30 mouse cellular contexts compared by ENCODE assay signal in genomic region chr6:32022537-32022869, GRCm38 (mm10). TPM values are rescaled to one million over a fixed set of nuclear protein-coding genes. Genes with fewer than 3 reads are reported as not detected.
A peak's percentile ranks its signal among the peaks of the same experiment; 100 is the strongest.
DNase-seq lines count a peak whose midpoint lies in the region; ATAC-seq and TF ChIP-seq lines count a peak whose summit lies in the region.
"Had no signal": no experiment of that assay in that cellular context is flagged by ENCODE, and none has a peak within 500 bp of the region (broad histone marks: within the 10 kb centered on the region; RNA-seq: fewer than 3 reads in every experiment).

No protein-coding gene starts in this region.

- no peaks in the 10 kb centered on the region for H3K79me2 ChIP-seq in MEL (ENCODE audit: control insufficient read depth, insufficient read depth, low read length, poor library complexity)

- no peaks in the 10 kb centered on the region for H3K36me3 ChIP-seq in MEL (ENCODE audit: control insufficient read depth in 1 of 2, insufficient read depth in 2 of 2, low read length in 2 of 2)
- H3K36me3 ChIP-seq in kidney, embryonic 16.5 days (ENCODE audit: insufficient read depth, low read length): no peaks in the 10 kb centered on the region
- H3K36me3 ChIP-seq: embryonic facial prominence, embryonic 13.5 days; embryonic facial prominence, embryonic 15.5 days; forebrain, embryonic 10.5 days; forebrain, embryonic 12.5 days; G1E had no signal

- DNase-seq in MEL (ENCODE audit: low read depth, low spot score): peak; percentile 15
- DNase-seq in kidney, adult 18-20 months: no peak
- DNase-seq: adrenal gland, adult 8-10 months; adrenal gland, postnatal 14 days; adrenal gland, postnatal 36 days; B cell, adult 2 months; cerebellum, adult 11-12 months; cerebellum, adult 2 months; cerebellum, adult 9-10 months; cerebellum, postnatal 10 days; cerebellum, postnatal 25 days; embryo, embryonic 11 days had no signal

- no peaks in the 10 kb centered on the region for H3K27me3 ChIP-seq in MEL (ENCODE audit: control insufficient read depth in 1 of 2, insufficient read depth in 2 of 2, low read length in 2 of 2)
- H3K27me3 ChIP-seq in kidney, embryonic 16.5 days (ENCODE audit: insufficient read depth, low read length): no peaks in the 10 kb centered on the region
- H3K27me3 ChIP-seq: embryonic facial prominence, embryonic 13.5 days; embryonic facial prominence, embryonic 15.5 days; forebrain, embryonic 12.5 days; Patski had no signal

- peak; percentile 78; the same call in 1 of the 2 replicates for ATAC-seq in common myeloid progenitor, adult 5-6 weeks (replicated peaks; ENCODE audit: low read depth, poor library complexity, severe bottlenecking)
- 0 out of 2 replicates have a peak, but pooled peaks have one; percentile 46 for ATAC-seq in megakaryocyte progenitor cell, adult 5-6 weeks (replicated peaks; ENCODE audit: poor library complexity)
- ATAC-seq in kidney, embryonic 16.5 days (ENCODE audit: low FRiP score, low TSS enrichment): no peak
- no peak for ATAC-seq in granulocyte monocyte progenitor cell, adult 5-6 weeks (replicated peaks; ENCODE audit: poor library complexity, severe bottlenecking)
- ATAC-seq: activated CD4-positive, CD25-positive, alpha-beta regulatory T cell, adult 4 months; CD4-positive, CD25-positive, alpha-beta regulatory T cell, adult 4 months; forebrain, embryonic 14.5 days; forebrain, embryonic 16.5 days had no signal

- H3K4me3 ChIP-seq in MEL (ENCODE audit: control insufficient read depth in 1 of 2, insufficient read depth in 1 of 2, low read depth in 2 of 2, low read length in 2 of 2): no peak overlapping the region
- no peak overlapping the region for H3K4me3 ChIP-seq in kidney, embryonic 16.5 days (ENCODE audit: low read length)
- H3K4me3 ChIP-seq: embryonic facial prominence, embryonic 13.5 days; embryonic facial prominence, embryonic 15.5 days; erythroblast, embryonic 14.5 days; forebrain, embryonic 10.5 days; forebrain, embryonic 12.5 days had no signal

- no peak overlapping the region for H3K9ac ChIP-seq in MEL (ENCODE audit: control insufficient read depth, low read depth, low read length, poor library complexity, severe bottlenecking)
- H3K9ac ChIP-seq in kidney, embryonic 16.5 days (replicated peaks; ENCODE audit: low read length): no peak overlapping the region
- H3K9ac ChIP-seq: embryonic facial prominence, embryonic 13.5 days; embryonic facial prominence, embryonic 15.5 days; forebrain, embryonic 12.5 days had no signal

- WGBS in kidney, embryonic 16.5 days: 100% methylated on average over 1 of the region's 1 CpGs

- H3K9me3 ChIP-seq in MEL (replicated peaks; ENCODE audit: insufficient read depth, low read length): no peaks in the 10 kb centered on the region
- no peaks in the 10 kb centered on the region; the same call in 1 of the 2 replicates for H3K9me3 ChIP-seq in kidney, embryonic 16.5 days (ENCODE audit: low read length)
- H3K9me3 ChIP-seq: embryonic facial prominence, embryonic 15.5 days; forebrain, embryonic 10.5 days; forebrain, embryonic 12.5 days; G1E had no signal

- no peak for TF ChIP-seq POLR2A in MEL (IDR thresholded peaks at IDR 0.05; ENCODE audit: control insufficient read depth in 1 of 2, insufficient read depth in 1 of 2, low read depth in 1 of 2, low read length in 2 of 2, poor library complexity in 1 of 2)

- no peaks in the 10 kb centered on the region for H3K4me1 ChIP-seq in MEL (ENCODE audit: control insufficient read depth in 1 of 2, insufficient read depth in 2 of 2, low read length in 2 of 2)
- H3K4me1 ChIP-seq in kidney, embryonic 16.5 days (ENCODE audit: insufficient read depth, low read length): peaks cover 5% of the 10 kb centered on the region; the same call in 1 of the 2 replicates
- H3K4me1 ChIP-seq: embryonic facial prominence, embryonic 13.5 days; forebrain, embryonic 10.5 days; forebrain, embryonic 12.5 days had no signal

- no peak for TF ChIP-seq RAD21 in MEL (IDR thresholded peaks at IDR 0.05; ENCODE audit: low read depth, low read length)

- no peak overlapping the region for H3K27ac ChIP-seq in MEL (ENCODE audit: control insufficient read depth, low read depth, low read length)
- no peak overlapping the region for H3K27ac ChIP-seq in kidney, embryonic 16.5 days (ENCODE audit: low read length)
- H3K27ac ChIP-seq: embryonic facial prominence, embryonic 13.5 days; embryonic facial prominence, embryonic 15.5 days; forebrain, embryonic 10.5 days; forebrain, embryonic 12.5 days had no signal

- no peak overlapping the region for H3K4me2 ChIP-seq in kidney, embryonic 16.5 days (replicated peaks; ENCODE audit: low read depth, low read length)
- H3K4me2 ChIP-seq: embryonic facial prominence, embryonic 13.5 days; embryonic facial prominence, embryonic 15.5 days; forebrain, embryonic 12.5 days had no signal

- TF ChIP-seq CTCF in MEL (IDR thresholded peaks at IDR 0.05 in 2 of 3, conservative IDR thresholded peaks at IDR 0.05 in 1 of 3; ENCODE audit: control insufficient read depth in 1 of 3, insufficient read depth in 1 of 3, low read depth in 2 of 3, low read length in 3 of 3, poor library complexity in 1 of 3, severe bottlenecking in 1 of 3): no peak

- TF ChIP-seq EP300 in MEL (IDR thresholded peaks at IDR 0.05; ENCODE audit: low read depth in 1 of 2, low read length in 2 of 2): no peak

TF ChIP-seq in MEL, 35 proteins besides CTCF, POLR2A, EP300 and RAD21:
- TF ChIP-seq CHD2 (IDR thresholded peaks at IDR 0.05; ENCODE audit: low read length): no peak
- peak; percentile 39 for TF ChIP-seq TAL1 (IDR thresholded peaks at IDR 0.05; ENCODE audit: low read length)

RNA-seq across cellular contexts. Expression of gene 1700012A03Rik, which starts 27.5 kb away (rescaled TPM):
- total RNA-seq in MEL (2012; rRNA removed): not detected in 2 replicates
- polyA plus RNA-seq in MEL (2012; ENCODE audit: insufficient read depth in 1 of 2, insufficient read length in 2 of 2, low read depth in 1 of 2, low replicate concordance in 2 of 2, missing spikeins in 1 of 2): not detected
- total RNA-seq in common myeloid progenitor, adult 5-6 weeks (2017): not detected in 2 replicates
- total RNA-seq in megakaryocyte progenitor cell, adult 5-6 weeks (2015): not detected in 2 replicates
- total RNA-seq in megakaryocyte progenitor cell, adult 5-6 weeks (2017): not detected in 2 replicates
- not detected in 2 replicates for polyA plus RNA-seq in kidney, embryonic 16.5 days (2015; fragmentation: Nextera tagmentation; extraction: Ambion mirVana)
- not detected in 2 replicates for total RNA-seq in granulocyte monocyte progenitor cell, adult 5-6 weeks (2014; fragmentation: Nextera tagmentation)
- total RNA-seq in granulocyte monocyte progenitor cell, adult 5-6 weeks (2017): not detected in 2 replicates
- total RNA-seq: adrenal gland, adult 18-20 months; adrenal gland, adult 8-10 months; adrenal gland, postnatal 14 days; adrenal gland, postnatal 36 days; CH12.LX; G1E had no signal
- polyA plus RNA-seq: activated CD4-positive, CD25-positive, alpha-beta regulatory T cell, adult 4 months; CD4-positive, CD25-positive, alpha-beta regulatory T cell, adult 4 months; cerebellum, adult 2 months; embryonic facial prominence, embryonic 11.5 days; embryonic facial prominence, embryonic 13.5 days; embryonic facial prominence, embryonic 15.5 days; erythroblast, embryonic 14.5 days; forebrain, embryonic 10.5 days; forebrain, embryonic 12.5 days; forebrain, embryonic 14.5 days; forebrain, embryonic 16.5 days; G1E; Patski had no signal

Comparison
In these comparisons a context has a peak if more than half of its experiments do, and no peak if none do; other contexts are left out.
1. ATAC-seq: peak in common myeloid progenitor, adult 5-6 weeks (single experiment) and megakaryocyte progenitor cell, adult 5-6 weeks (single experiment); none in kidney, embryonic 16.5 days (single experiment) and granulocyte monocyte progenitor cell, adult 5-6 weeks (single experiment).